Mouse (Mus musculus) common myeloid progenitor, adult 5-6 weeks (primary cell): Measurements from ENCODE around the gene Prmt8. TPM values are rescaled to one million over a fixed set of nuclear protein-coding genes. Genes with fewer than 3 reads are reported as not detected.

Experiments used
- ATAC-seq: replicated peaks from 2 replicates; pipeline ENCODE4 v1.8.0; 2016; ENCODE audit warnings: low read depth, mild to moderate bottlenecking, moderate TSS enrichment, inconsistent platforms; ENCODE audit not compliant: poor library complexity, severe bottlenecking
- total RNA-seq: library from RNA; stranded (forward); fragments of 200-1000, 187-1606 nt; gene quantifications from 2 replicates; pipeline ENCODE4 v1.2.3, GENCODE M21; 2017

Prmt8 gene
- not detected in 2 replicates for total RNA-seq

DNA sequence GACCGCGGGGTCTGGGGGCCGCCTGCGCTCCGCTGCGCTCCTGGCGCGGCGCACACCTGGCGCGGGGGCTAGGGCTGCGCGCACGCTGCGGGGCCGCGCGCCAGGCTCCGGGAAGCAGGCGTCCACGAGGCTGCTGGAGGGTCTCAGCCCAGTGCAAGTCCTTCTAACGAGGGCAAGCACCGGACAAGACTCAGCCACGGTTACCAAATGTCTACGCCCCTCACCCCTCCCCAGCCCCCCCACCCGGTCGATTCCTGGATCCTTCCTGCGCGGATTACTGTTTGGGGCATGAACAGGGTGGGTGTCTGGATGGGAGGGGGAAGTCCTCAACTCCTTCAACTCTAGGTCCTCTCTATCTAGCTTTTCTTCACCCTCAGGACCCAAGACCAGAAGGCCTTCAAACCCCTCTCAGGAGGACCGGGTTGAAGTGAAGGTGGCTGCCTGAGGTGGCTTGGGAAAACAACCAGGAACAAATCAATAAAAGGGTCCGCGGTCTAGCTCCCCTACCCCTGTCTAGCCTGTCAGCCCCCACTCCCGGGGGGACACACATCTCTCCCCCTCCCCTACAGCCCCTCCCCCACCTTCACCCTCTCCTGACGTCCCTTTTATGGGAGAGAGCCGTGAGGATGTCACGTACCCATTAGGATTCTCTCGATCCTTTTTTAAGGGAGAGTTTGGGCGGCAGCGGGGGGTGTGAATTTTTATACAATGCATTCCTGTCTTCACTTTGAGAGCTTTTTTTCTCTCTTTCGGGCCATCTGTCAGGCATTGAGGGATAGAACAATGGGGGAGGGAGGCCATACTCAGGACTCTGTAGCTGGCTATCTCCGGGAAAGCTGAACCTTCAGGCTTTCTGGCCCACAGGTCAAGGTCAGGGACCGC is at the start of gene Prmt8:
Gene Prmt8, minus strand, starts transcription at position 198 of the 882 bp plus-strand sequence.
- ATAC-seq: no peak

DNA sequence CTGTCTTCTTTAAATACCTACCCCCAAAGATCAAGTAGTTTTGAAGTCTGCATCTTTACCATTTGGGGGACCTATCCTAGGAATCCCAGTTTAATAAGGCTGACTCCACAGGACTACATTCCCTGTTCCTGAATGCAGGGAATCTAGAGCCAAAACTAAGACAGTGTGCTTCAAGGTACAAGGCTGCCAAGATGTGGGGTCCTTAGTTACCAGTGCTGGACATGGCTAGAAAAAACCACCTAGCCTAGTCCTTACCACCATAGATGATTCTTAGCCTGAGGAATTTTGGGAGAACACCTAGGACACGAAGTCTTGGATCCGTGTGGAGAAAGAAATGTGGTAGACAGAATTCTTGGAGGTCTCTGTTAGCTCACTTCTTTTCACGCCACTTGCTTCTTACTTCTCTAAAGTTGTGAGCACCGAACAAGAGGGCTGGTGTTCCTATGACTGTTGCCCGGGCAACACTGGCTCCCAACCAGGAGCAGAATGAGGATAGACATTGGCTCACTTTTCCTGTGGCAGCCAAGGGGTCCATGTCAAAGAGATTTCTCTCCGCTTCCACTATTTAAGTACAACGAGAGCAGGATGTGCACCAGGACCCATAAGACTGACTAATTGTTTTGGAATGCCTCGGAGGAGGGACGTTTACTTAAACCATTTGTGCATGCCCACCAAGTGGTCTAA is 33.9 kb upstream of the Prmt8 start:
- no peak for ATAC-seq

DNA sequence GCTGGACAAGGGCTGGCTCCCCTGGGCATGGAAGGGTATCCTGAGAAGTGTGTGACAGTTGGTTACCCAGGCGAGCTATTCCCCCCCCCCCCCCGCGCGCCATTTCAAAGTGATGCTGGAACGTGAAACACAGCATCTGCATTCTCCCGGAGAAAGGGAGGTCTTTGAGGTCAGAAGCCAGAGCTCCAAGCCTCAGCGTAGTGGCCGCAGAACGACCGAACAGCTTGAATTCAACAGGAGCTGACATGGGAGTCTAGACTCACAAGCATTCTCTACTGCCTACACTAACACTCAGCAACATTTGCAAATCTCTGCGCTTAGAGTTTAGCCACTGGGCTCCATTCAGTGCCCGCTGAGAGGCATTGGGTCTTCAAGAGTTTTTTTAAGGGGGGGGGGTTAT is 32.9 kb upstream of the Prmt8 start:
- ATAC-seq: no peak

DNA sequence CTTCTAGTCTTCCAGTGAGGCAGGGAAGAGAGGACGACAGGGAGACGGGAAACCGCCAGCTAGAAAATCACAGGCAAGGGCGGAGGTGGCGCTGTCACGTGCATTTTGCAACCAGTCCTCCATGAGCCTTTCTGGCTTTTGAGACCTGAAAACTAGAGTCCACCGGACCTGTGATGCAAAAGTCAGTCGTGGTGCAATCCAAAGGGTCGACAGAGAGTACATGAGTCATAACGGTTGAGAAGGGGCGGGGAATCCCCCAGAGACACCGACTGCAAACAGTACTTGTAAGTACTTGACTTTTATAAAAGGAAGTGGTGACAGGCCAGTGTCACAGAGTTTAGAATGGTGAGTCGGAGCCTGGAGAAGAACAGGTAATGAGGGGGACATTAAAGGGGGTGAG is 20.8 kb upstream of the Prmt8 start:
- ATAC-seq: peak; percentile 76

DNA sequence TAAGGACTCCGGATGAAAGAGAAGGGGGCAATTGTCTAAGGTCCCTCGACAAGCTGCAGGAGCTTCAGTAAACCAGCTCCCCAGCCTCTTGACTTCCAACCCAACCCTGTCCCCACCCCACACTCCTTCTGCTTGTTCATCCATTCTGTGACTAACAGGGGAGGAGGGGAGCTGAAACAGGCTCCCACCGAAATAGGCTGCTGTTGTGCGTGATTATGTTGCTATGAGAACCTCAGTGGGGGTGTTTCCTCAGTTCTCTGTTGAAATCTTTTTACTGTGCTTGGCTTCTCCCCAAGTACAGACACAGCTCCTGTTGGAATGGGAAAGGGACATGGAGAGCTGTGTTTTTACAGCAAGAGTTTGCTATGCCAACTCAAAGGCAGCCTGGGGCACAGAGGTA is 1.5 kb upstream of the Prmt8 start:
- ATAC-seq: no peak

DNA sequence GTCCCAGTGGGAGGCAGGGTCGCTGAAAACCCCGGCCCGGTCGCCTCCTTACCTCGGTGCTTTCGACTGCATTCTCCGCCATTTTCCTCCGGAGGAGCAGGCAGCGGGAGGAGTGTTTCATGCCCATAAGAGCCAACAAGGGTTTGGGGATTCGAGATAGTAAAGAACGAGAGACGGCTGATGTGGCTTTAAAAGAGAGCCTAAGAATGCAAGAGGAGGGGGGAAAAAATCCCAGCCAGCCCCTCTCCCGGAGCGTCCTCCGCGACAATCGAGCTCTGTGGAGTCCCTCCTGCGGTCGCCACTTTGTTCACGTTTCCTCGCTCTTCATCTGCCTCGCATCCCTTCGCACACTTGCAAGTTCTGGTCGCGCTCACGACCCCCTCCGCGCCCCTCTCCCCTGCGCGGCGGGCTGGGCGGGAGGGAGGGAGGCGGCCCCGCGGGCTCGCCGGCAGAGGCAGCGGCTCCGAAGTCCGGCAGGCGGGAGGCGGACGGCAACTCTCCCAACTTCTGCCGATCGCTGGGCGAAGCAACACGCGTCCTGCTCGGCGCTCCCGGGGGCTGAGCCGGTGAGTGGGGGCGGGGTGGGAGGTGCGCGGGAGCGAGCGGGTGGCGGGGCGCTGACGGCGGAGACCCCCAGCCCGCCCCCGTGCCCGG is 524 bp downstream of the Prmt8 start:
- no peak for ATAC-seq

DNA sequence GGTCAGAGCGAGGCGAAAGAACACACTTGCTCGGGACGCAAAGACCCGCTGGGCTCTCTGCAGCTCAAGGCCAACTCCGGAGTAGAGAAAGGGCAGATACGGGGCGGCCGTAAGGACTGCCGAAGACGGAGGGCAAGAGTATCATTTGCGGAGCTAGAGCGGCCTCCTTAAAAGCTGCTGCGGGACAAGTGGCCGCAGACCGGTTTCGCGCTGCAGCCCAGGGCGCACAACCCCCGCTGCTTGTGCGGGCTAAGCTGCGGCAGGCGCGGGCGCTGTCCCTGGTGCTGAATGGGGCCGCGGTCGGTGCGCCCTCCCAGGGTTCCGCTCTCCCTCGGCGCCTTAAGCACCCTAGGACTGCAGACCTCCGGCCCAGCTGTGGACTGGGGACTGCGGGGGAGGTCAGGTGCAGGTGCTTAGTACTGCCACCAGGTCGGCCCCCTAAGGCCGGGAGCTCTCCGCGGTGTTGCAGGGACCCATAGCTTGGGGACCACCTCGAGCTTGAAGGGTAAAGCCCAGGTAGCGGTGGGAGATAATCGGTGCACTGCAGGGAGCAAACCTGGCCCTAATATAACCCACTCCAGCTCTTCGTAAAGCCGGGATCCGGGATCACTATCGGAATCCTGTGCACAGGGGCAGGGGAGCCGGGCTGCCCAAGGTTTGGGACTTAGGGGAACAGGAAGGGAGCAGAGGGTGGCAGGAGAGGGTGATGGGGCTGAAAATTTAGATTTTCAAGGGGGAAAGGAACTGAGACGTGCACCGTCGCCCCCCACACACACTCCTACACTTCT is 1.4 kb downstream of the Prmt8 start:
- ATAC-seq: peak; percentile 95

DNA sequence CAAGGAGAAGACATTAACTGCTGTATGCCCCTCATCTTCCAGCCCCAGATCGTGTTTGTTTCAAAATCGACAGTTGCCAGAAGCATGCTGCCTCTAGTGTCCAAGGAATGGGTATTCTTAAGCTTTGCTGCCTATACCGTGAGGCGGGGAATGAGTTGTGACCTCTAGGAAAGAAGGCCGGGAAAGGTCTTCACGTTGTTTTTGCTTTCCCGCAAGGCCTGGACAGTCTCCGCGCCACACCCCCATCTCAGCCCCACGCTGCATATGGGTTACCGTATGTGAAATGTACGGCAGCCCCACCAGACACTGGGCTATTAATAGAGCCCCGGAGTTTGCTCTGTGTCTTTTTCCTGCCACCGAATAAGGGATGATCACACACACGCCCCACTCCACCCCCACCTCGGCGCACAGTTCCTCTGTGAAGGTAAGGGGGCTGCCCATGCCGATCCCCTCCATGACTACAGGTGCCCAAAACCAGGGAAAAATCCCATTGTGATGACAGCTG is 2.0 kb downstream of the Prmt8 start:
- no peak for ATAC-seq

DNA sequence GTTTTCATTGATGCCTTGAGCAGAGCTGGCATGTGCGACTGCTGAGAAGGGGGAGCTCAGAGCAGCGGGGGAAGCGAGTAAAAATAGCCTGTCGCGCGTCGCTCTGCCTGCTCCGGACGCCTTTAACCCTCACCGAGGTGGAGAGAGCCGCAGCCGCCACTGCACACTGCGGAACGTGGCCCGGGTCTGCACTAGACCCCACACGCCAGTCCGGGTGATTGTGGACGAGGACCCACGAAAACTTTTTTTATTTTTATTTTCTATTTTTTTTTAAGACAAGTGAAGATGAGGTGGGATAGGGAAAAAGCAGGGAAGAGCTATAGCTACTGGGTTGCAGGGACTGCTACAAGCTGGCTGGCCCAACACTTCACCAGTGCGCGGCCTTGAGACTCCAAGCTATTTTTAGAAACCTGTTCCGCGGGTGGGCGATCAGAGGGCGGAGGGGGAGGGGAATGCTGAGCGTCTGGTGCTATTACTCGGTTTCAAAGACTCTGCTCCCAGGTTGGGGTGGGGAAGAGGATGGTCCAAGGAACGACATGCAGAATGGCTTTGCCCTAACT is 2.6 kb downstream of the Prmt8 start:
- ATAC-seq: no peak

DNA sequence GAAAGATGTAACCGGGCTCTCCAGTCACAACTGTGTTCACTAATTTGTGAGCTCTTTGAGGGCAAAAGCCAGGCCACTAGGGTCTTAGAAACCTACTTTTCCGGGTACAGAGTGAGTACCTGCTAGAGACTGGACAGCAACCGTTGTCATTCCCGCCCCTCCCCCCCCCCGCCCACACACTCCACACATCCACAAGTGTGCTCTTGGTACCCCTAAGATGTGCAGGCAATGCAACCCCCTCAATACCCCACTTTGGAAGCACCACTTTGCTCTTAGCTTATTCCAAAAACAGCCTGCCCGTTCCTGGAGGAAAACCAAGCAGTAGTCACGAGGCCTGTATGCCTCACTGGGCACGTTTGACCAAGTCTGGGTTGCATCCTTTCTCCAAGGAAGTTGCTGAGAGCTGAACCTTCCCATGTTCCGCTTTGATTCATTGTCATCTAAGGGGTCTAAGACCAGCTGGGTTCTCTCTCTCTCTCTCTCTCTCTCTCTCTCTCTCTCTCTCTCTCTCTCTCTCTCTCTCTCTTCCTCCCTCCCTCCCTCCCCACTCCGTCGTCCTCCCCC is 3.1 kb downstream of the Prmt8 start:
- ATAC-seq: no peak

DNA sequence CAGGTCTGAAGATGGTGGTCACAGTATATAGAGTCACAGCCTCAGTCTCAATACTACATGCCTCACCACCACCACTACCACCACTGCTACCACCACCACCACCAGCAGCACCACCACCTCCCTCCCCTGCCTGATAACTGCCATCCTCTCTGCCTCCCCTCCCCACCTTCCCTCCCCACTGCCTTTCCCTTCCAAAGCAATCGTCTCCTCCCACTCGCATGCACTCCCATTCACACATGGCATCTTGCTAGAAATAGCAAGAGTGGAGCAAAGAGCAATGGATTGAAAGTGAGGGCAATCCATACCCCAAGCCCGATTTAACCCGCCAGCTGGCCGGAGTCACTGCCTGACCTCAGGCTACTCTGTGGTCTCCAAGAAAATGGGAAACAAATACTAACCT is 3.7 kb downstream of the Prmt8 start:
- no peak for ATAC-seq

DNA sequence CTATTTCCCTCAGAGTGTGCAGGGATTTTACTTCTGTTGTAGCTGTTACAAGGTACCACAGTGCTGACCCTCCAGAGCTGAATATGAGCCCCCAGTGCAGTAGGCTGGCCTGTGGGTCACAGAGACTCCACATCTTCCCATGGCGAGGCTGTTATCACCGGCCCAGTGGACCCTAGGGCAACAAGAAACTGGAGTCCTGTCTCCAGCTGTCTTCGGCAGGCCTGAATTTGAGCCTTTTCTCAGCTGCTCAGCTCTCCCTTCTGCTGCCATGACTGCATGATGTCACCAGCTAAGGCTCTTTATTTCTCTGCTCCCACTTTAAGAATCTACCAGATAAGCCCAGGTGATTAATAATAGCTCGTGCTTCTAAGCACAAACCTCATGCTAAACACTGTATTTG is 11.0 kb downstream of the Prmt8 start:
- ATAC-seq: no peak

DNA sequence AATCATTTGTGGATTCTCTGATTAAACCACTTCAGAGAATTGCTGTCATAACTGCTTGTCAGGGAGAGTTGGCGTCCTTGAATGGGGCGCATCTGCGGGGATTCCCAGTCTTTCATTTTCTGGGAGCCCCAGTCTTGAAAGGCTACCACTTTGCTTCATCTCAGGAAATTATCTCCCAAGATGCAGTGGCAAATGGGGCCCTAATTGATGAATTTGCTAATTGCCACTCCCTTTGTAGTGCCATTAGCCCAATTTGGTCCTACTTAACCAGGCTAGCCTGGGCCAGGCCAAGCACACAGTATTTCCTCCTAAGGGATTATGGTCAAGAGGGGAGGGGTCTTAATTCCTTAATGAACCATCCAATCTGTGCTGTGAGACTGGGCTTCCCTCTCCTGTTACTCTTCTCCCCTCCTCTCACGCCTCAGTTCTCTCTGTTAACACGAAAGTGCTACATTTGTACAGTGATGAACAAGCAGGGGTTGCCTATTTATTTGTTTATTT is 11.6 kb downstream of the Prmt8 start:
- no peak for ATAC-seq

DNA sequence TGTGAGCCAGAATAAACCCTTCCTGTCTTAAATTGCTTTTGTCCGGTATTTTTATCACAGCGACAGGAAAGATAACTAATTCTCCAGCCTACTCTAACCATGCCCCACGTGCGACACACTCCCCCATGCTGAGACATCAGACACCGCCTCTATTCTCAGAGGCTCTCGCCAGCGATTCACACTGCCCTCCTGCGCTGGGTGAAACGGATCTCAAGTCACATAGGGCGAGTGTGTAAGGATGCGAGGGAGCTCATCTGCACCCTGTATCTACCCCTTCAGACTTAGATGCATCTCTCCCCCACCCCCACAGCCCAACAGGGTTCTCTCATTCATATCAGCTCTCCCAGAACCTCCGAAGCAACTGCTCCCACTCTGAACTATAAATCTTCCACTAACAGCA is 12.4 kb downstream of the Prmt8 start:
- no peak for ATAC-seq

DNA sequence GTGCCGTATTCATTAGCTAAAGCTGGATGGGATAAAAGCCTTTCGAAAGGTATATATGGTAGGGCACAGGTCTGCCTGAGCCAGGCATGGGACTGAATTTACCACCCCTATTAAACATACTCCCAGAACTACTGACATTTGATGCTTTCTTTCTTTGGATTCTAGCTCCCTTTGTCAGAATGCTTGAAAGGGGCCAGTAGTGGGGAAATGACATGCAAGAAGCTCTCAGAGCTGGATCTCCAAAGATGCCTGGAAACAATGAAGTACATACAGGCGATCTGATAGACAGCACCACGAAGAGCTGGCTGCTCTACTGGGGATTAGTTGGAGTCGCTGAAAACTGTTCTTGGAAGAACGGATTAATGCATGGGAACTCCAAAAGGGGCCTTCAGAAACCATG is 16.0 kb downstream of the Prmt8 start:
- ATAC-seq: no peak

DNA sequence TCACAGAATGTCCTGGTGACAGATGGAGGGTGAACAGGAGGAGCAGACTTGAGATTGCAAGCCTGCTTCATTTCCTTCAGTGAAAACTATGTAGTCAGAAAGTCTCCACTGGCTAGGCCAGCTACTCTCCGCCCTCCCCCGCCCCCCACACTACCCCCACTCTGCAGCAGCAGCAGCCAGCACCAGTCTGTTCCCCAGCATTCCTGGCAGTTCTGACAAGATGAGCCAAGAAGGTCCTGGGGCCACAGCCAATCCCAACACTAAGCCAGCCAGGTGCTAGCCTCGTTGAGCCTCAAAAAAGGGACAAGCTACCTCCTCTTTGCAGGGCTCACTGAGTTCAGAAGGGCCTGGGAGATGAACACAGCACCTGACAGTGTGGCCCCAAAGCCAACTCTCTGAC is 16.6 kb downstream of the Prmt8 start:
- ATAC-seq: no peak

DNA sequence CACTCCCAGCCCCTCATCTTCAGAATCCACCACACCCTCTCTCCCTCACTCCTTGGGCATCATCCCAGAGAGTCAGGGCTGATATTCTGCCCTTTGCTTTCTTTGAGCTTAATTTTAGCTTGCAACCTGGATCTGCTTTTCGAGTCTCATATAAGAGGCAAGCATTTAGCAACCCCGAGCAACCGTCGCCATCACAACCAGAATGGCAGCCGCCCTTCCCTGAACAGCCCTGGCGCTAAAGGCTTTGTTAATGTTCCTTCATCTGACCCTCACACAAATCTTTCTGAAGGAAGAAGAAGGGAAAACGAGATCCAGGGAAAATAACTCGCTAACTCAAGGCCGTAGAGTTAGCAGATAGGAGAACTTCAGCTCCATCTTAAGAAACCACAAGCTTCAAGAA is 17.8 kb downstream of the Prmt8 start:
- ATAC-seq: no peak

DNA sequence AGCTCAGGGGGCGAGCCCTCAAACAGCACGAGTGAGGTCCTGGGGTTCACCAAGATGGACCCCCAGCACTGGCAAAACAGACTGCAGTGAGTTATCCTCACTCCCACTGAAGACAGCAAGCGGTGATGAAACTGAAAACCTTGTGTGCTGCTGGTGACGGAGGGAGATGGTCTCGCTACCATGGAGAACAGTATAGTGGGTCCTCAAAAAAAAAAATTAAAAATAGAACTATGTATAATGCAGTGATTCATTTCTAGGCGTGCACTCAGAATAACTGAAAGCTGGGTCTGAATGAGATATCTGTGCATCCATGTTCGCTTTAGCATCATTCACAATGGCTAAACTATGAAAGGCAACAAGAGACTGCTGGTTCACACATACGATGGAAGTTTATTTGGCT is 20.5 kb downstream of the Prmt8 start:
- ATAC-seq: no peak

DNA sequence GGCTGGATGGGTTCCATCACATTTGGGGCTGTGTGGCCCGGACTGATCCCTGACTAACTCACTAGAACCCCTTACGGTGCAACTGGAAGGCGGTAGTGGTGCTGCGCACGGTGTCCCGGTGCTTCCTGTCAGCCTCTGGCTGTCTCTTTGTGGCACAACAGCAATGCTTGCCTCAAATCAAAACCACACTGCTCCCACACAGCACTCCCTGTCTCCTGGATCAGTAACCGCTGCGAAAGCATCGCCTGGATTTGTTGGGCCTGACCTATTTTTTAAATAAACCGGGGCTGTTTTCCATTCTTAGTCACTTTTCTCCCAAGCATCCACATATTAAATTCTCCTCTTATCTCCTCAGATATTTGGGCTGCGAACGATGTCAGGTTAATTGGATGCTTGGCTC is 27.0 kb downstream of the Prmt8 start:
- no peak for ATAC-seq
